Mouse (Mus musculus) olfactory bulb, adult 2 months (tissue): ENCODE data around the gene Sytl2.

Experiments
- CTCF ChIP-seq: fragments of 200-500 bp; IDR thresholded peaks from 2 replicates; pipeline ENCODE4 v1.5.1; 2012; ENCODE audit warnings: low read depth, mild to moderate bottlenecking, low read length, moderate library complexity; ENCODE audit not compliant: insufficient read depth
- POLR2A ChIP-seq: fragments of 200-500 bp; IDR thresholded peaks from 2 replicates; pipeline ENCODE4 v1.6.1; 2012; ENCODE audit warnings: mild to moderate bottlenecking, low read depth, low read length, moderate library complexity; ENCODE audit not compliant: insufficient read depth

DNA sequence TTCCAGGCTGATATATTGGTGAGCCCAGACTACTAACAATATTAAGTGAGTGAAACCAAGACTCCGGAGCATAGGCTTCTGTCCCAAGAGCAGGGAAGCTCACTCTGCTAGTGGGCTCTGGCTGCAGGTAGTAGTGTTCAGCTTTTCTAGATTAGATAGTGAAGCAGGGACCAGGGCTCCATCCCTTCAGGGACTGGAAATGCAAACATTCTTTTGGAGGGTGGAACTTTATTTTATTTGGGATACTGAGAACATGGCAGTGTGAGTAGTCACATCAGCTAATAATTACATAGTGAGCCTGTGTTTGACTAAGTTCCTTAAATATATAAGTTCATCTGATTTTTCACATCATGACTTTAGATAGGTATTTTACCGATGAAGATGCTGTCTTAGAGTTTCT lies 14.8 kb downstream of the Sytl2 start:
- TF ChIP-seq CTCF, result no peak
- no peak for TF ChIP-seq POLR2A
